Mouse (Mus musculus): ENCODE measurements at regions not wholly inside any gene's neighbourhood (a gene's known extent, or its start where the extent isn't known, plus 50 kb on each side); places are given as distances from the start of the nearest gene placed in this dataset.

DNA sequence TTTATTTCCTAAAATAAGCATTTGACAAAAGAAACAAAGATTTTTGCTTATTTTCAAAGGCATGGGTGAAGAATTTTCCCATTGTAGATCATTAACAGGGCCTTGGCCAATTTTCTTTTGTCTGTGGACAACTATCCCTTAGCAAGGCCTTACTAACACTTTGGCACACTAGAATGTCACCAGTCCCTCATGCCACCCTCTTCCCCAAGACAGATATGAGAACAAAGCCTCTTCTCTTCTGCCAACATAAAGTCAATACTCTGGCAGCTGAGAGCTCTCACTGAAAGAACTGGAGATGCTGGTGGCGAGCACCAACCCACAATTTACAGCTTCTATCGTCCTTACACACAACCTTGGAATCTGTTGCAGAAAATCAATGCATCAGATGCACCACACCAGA, 215.1 kb upstream of the Tmeff2 start:
- Histone ChIP-seq H3K4me1 (ENCODE audit: control insufficient read depth in 1 of 2, insufficient read depth in 2 of 2) (no peaks in the 10 kb centered on the region; a peak in 1 of 4 replicates), H3K4me3 (replicated peaks in 1 of 3; ENCODE audit: low read depth in 2 of 3, low read length in 2 of 3, poor library complexity in 1 of 3) (no peak overlapping the region), H3K36me3 (replicated peaks in 1 of 2; ENCODE audit: control insufficient read depth in 1 of 2, insufficient read depth in 1 of 2, low read length in 1 of 2) (no peaks in the 10 kb centered on the region), H3K79me2 (replicated peaks; ENCODE audit: control insufficient read depth, extremely low read depth, insufficient read depth, poor library complexity, severe bottlenecking) (no peaks in the 10 kb centered on the region), H3K9me3 (replicated peaks; ENCODE audit: low read length) (no peaks in the 10 kb centered on the region), H3K4me2 (ENCODE audit: insufficient read depth, low read depth, poor library complexity, severe bottlenecking) (no peak overlapping the region), H3K9ac (ENCODE audit: insufficient read depth, low read depth) (no peak overlapping the region), H3K27me3 (replicated peaks) (no peaks in the 10 kb centered on the region), H3K27ac (ENCODE audit: insufficient read depth, low read depth) (no peak overlapping the region)
- in situ Hi-C loops (cut with MboI; ENCODE audit: low pct_ligation_motif_present, low pct_unique_long_range_greater_than_20kb, low sequenced_read_pairs) = no loop called here
- TF ChIP-seq MAX (IDR thresholded peaks at IDR 0.05; ENCODE audit: low read length) (no peak), MAZ (IDR thresholded peaks at IDR 0.05; ENCODE audit: low read depth, low read length) (no peak), GABPA (IDR thresholded peaks at IDR 0.05; ENCODE audit: insufficient replicate concordance, low read depth, low read length) (no peak), MAFK (IDR thresholded peaks at IDR 0.05; ENCODE audit: insufficient replicate concordance, low read length) (no peak), IRF4 (IDR thresholded peaks at IDR 0.05; ENCODE audit: low read depth, low read length) (no peak), RCOR1 (conservative IDR thresholded peaks at IDR 0.05; ENCODE audit: low read depth, low read length) (no peak), BHLHE40 (IDR thresholded peaks at IDR 0.05; ENCODE audit: low read depth, low read length) (no peak), ELF1 (IDR thresholded peaks at IDR 0.05; ENCODE audit: low read depth, low read length) (no peak), JUND (conservative IDR thresholded peaks at IDR 0.05; ENCODE audit: low read depth, low read length) (no peak), NRF1 (IDR thresholded peaks at IDR 0.05; ENCODE audit: low read depth, low read length) (no peak), MYC (IDR thresholded peaks at IDR 0.05; ENCODE audit: low read depth, low read length) (no peak), HCFC1 (IDR thresholded peaks at IDR 0.05; ENCODE audit: low read depth, low read length) (no peak), TCF12 (IDR thresholded peaks at IDR 0.05; ENCODE audit: low read depth, low read length) (no peak), SIN3A (IDR thresholded peaks at IDR 0.05; ENCODE audit: low read length) (no peak), RAD21 (IDR thresholded peaks at IDR 0.05; ENCODE audit: low read depth, low read length) (no peak)
- dilution Hi-C loops (cut with MboI; ENCODE audit: extremely low pct_ligation_motif_present, extremely low pct_unique_long_range_greater_than_20kb, low sequenced_read_pairs) = no loop called here
- no peak for DNase-seq (ENCODE audit: extremely low read depth)

DNA sequence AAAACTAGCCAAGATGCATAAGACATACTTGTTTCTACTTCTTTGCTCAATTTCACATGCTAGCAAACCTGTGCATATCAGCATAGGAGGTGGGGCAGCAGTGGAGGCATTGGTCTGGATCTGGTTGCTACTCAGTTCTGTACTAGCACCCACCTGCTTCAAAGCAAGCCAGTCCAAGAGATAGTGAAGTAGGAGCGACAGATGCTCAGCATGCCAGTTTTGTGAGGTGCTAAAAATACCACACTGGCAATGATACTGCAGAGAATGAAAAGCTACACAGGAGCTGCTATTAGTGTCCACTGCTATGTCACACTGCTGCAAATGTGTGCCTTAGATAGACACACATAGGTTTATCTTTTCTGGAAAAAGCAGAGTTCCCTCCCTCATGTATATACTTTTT, 203.5 kb upstream of the Tmeff2 start:
- no peak overlapping the region for H3K4me2 ChIP-seq (ENCODE audit: insufficient read depth, low read depth, poor library complexity, severe bottlenecking)
- dilution Hi-C loops (cut with MboI; ENCODE audit: extremely low pct_ligation_motif_present, extremely low pct_unique_long_range_greater_than_20kb, low sequenced_read_pairs) = no loop called here
- H3K4me3 ChIP-seq (replicated peaks in 1 of 3; ENCODE audit: low read depth in 2 of 3, low read length in 2 of 3, poor library complexity in 1 of 3) = no peak overlapping the region
- H3K27ac ChIP-seq (ENCODE audit: insufficient read depth, low read depth) = no peak overlapping the region
- DNase-seq (ENCODE audit: extremely low read depth) = no peak
- H3K36me3 ChIP-seq (replicated peaks in 1 of 2; ENCODE audit: control insufficient read depth in 1 of 2, insufficient read depth in 1 of 2, low read length in 1 of 2) = no peaks in the 10 kb centered on the region
- H3K9me3 ChIP-seq (replicated peaks; ENCODE audit: low read length) = no peaks in the 10 kb centered on the region
- no peaks in the 10 kb centered on the region for H3K4me1 ChIP-seq (ENCODE audit: control insufficient read depth in 1 of 2, insufficient read depth in 2 of 2)
- in situ Hi-C loops (cut with MboI; ENCODE audit: low pct_ligation_motif_present, low pct_unique_long_range_greater_than_20kb, low sequenced_read_pairs) = no loop called here
- no peaks in the 10 kb centered on the region for H3K27me3 ChIP-seq (replicated peaks)
- no peak overlapping the region for H3K9ac ChIP-seq (ENCODE audit: insufficient read depth, low read depth)
- TF ChIP-seq MAFK (IDR thresholded peaks at IDR 0.05; ENCODE audit: insufficient replicate concordance, low read length) (no peak), TBP (conservative IDR thresholded peaks at IDR 0.05; ENCODE audit: low read depth, low read length) (no peak), MAZ (IDR thresholded peaks at IDR 0.05; ENCODE audit: low read depth, low read length) (no peak)
- no peaks in the 10 kb centered on the region for H3K79me2 ChIP-seq (replicated peaks; ENCODE audit: control insufficient read depth, extremely low read depth, insufficient read depth, poor library complexity, severe bottlenecking)

All from CH12.LX (cell line).